ENCODE assay signal across 13 mouse cellular contexts in the genomic region with DNA sequence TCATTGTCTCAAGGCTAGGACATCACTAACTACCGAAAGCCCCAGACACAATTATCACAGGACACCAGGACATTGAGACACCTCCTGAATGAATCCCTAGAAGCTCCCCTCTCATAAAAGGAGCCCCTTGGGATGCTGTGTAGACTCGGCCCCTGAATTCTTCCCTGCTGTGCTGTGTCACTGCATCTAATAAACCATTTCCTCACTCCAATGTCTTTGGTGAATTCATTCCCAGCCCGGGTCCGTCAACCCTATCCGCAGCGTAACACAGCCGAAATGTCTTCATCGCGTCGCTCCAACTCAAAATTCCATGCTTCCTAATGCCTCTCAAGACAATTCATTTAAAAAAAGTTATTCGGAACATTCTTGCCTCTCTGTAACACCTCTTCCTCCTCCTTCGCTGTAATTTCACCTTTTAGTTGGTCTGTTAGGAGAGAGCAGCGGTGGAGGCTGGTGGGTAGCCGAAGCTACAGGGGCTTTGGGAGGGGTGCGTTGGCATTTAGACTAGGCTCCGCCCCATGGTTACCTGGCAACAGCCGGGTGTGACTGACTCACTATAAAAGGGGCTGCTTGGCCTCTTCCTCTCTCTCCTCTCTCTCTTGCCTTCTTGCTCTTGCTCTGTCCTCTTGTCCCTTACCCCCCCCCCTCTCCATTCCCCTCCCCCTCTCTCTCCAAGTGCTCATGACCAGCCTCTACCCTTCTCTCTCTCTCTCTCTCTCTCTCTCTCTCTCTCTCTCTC. TPM values are rescaled to one million over a fixed set of nuclear protein-coding genes. Genes with fewer than 3 reads are reported as not detected.
A peak's percentile ranks its signal among the peaks of the same experiment; 100 is the strongest.
DNase-seq lines count a peak whose midpoint lies in the region; ATAC-seq lines count a peak whose summit lies in the region.
"Had no signal": no experiment of that assay in that cellular context is flagged by ENCODE, and none has a peak within 500 bp of the region (broad histone marks: within the 10 kb centered on the region; RNA-seq: fewer than 3 reads in every experiment).

No protein-coding gene starts in this region.

- WGBS in hindbrain, embryonic 12.5 days: 50% methylated on average over 17 of the region's 17 CpGs
- 44% methylated on average over 17 of the region's 17 CpGs for WGBS in midbrain, embryonic 16.5 days
- 69% methylated on average over 17 of the region's 17 CpGs for WGBS in kidney, embryonic 14.5 days

- no peak overlapping the region for H3K9ac ChIP-seq in hindbrain, embryonic 12.5 days
- no peak overlapping the region for H3K9ac ChIP-seq in midbrain, embryonic 16.5 days (ENCODE audit: low read depth, low read length)
- H3K9ac ChIP-seq in kidney, embryonic 14.5 days (ENCODE audit: low read depth, low read length): no peak overlapping the region
- H3K9ac ChIP-seq: liver, embryonic 12.5 days had no signal

- peak; percentile 72 for ATAC-seq in hindbrain, embryonic 12.5 days (ENCODE audit: low FRiP score)
- ATAC-seq in midbrain, embryonic 16.5 days: no peak
- no peak for ATAC-seq in kidney, embryonic 14.5 days (ENCODE audit: low FRiP score, low TSS enrichment)
- ATAC-seq: liver, embryonic 12.5 days had no signal

- no peaks in the 10 kb centered on the region for H3K9me3 ChIP-seq in hindbrain, embryonic 12.5 days (replicated peaks)
- no peaks in the 10 kb centered on the region for H3K9me3 ChIP-seq in midbrain, embryonic 16.5 days (replicated peaks; ENCODE audit: control insufficient read depth, low read length, poor library complexity, severe bottlenecking)
- H3K9me3 ChIP-seq in kidney, embryonic 14.5 days (ENCODE audit: control insufficient read depth, low read length): no peaks in the 10 kb centered on the region
- H3K9me3 ChIP-seq: liver, embryonic 12.5 days had no signal

- DNase-seq in adrenal gland, postnatal 10 days: peak; percentile 39
- no peak for DNase-seq in adrenal gland, adult 8-10 months
- peak; percentile 78 for DNase-seq in R1 (ENCODE audit: low read depth, low spot score)
- no peak for DNase-seq in kidney, adult 8-10 months
- DNase-seq in cerebellum, adult 8-10 months: no peak
- DNase-seq: gastrocnemius, postnatal 36 days; kidney, postnatal 25 days had no signal

- H3K4me1 ChIP-seq in hindbrain, embryonic 12.5 days: peaks cover 5% of the 10 kb centered on the region
- H3K4me1 ChIP-seq in midbrain, embryonic 16.5 days (ENCODE audit: control insufficient read depth, insufficient read depth, low read length): peaks cover 2% of the 10 kb centered on the region; the same call in 1 of the 2 replicates
- no peaks in the 10 kb centered on the region for H3K4me1 ChIP-seq in kidney, embryonic 14.5 days (ENCODE audit: control insufficient read depth, insufficient read depth, low read length)

- H3K4me2 ChIP-seq in hindbrain, embryonic 12.5 days (replicated peaks): peak overlapping the region; percentile 26
- peak overlapping the region; percentile 25; the same call in 1 of the 2 replicates for H3K4me2 ChIP-seq in midbrain, embryonic 16.5 days (ENCODE audit: low read length)
- no peak overlapping the region for H3K4me2 ChIP-seq in kidney, embryonic 14.5 days (replicated peaks; ENCODE audit: low read depth, low read length)
- H3K4me2 ChIP-seq: liver, embryonic 12.5 days had no signal

- H3K4me3 ChIP-seq in hindbrain, embryonic 12.5 days: no peak overlapping the region
- H3K4me3 ChIP-seq in midbrain, embryonic 16.5 days (ENCODE audit: low read depth, low read length): no peak overlapping the region
- no peak overlapping the region for H3K4me3 ChIP-seq in kidney, embryonic 14.5 days (ENCODE audit: low read length)
- H3K4me3 ChIP-seq: liver, embryonic 12.5 days had no signal

- H3K36me3 ChIP-seq in hindbrain, embryonic 12.5 days: no peaks in the 10 kb centered on the region
- no peaks in the 10 kb centered on the region for H3K36me3 ChIP-seq in midbrain, embryonic 16.5 days (ENCODE audit: control insufficient read depth, insufficient read depth, low read length)
- H3K36me3 ChIP-seq in kidney, embryonic 14.5 days (ENCODE audit: control insufficient read depth, insufficient read depth, low read length): no peaks in the 10 kb centered on the region
- H3K36me3 ChIP-seq: liver, embryonic 12.5 days had no signal

- H3K27ac ChIP-seq in hindbrain, embryonic 12.5 days: no peak overlapping the region
- no peak overlapping the region for H3K27ac ChIP-seq in midbrain, embryonic 16.5 days (ENCODE audit: low read length)
- no peak overlapping the region for H3K27ac ChIP-seq in kidney, embryonic 14.5 days (ENCODE audit: low read depth, low read length)
- H3K27ac ChIP-seq: liver, embryonic 12.5 days had no signal

- H3K27me3 ChIP-seq in hindbrain, embryonic 12.5 days: no peaks in the 10 kb centered on the region
- H3K27me3 ChIP-seq in midbrain, embryonic 16.5 days (ENCODE audit: control insufficient read depth, insufficient read depth, low read depth, low read length): no peaks in the 10 kb centered on the region
- no peaks in the 10 kb centered on the region for H3K27me3 ChIP-seq in kidney, embryonic 14.5 days (ENCODE audit: control insufficient read depth, insufficient read depth, low read length)
- H3K27me3 ChIP-seq: liver, embryonic 12.5 days had no signal

RNA-seq across cellular contexts. Expression of a gene that starts 25.6 kb away (rescaled TPM):
- total RNA-seq in adrenal gland, postnatal 10 days (2021): not detected
- not detected for total RNA-seq in adrenal gland, adult 8-10 months (2022)
- polyA plus RNA-seq in hindbrain, embryonic 12.5 days (2016; fragmentation: Nextera tagmentation; extraction: Ambion mirVana): not detected in 2 replicates
- polyA plus RNA-seq in midbrain, embryonic 16.5 days (2015; fragmentation: Nextera tagmentation; extraction: Ambion mirVana): not detected in 2 replicates
- polyA plus RNA-seq in kidney, embryonic 14.5 days (2014; fragmentation: Nextera tagmentation; extraction: Ambion mirVana): not detected in 2 replicates
- total RNA-seq: gastrocnemius, postnatal 36 days; heart, postnatal 25 days; megakaryocyte, adult 5-6 weeks had no signal
- polyA plus RNA-seq: liver, embryonic 12.5 days had no signal

Comparison
In these comparisons a context has a peak if more than half of its experiments do, and no peak if none do; other contexts are left out.
1. DNase-seq: peak in adrenal gland, postnatal 10 days (single experiment) and R1 (single experiment); none in adrenal gland, adult 8-10 months (single experiment), kidney, adult 8-10 months (0 of 2) and cerebellum, adult 8-10 months (single experiment).